7 mouse cellular contexts compared by ENCODE assay signal in genomic region chr11:96622782-96623181, GRCm38 (mm10).
DNase-seq lines count a peak whose midpoint lies in the region; ATAC-seq and TF ChIP-seq lines count a peak whose summit lies in the region.

No protein-coding gene starts in this region.

- no peak overlapping the region for H3K27ac ChIP-seq in CH12.LX (ENCODE audit: insufficient read depth, low read depth)
- no peak overlapping the region for H3K27ac ChIP-seq in intestine, embryonic 14.5 days (ENCODE audit: low read depth)
- no peak overlapping the region for H3K27ac ChIP-seq in stomach, postnatal 0 days (replicated peaks)

- TF ChIP-seq RAD21 in CH12.LX (IDR thresholded peaks at IDR 0.05; ENCODE audit: low read depth, low read length): peak; percentile 19

- no peak overlapping the region for H3K4me3 ChIP-seq in CH12.LX (replicated peaks in 1 of 3; ENCODE audit: low read depth in 2 of 3, low read length in 2 of 3, poor library complexity in 1 of 3)
- H3K4me3 ChIP-seq in intestine, embryonic 14.5 days (ENCODE audit: low read depth, low read length): no peak overlapping the region
- no peak overlapping the region for H3K4me3 ChIP-seq in stomach, postnatal 0 days (ENCODE audit: low read depth, low read length)

- peaks cover 0 to 9% of the 10 kb centered on the region in 2 experiments; a peak in 3 of 4 replicates for H3K4me1 ChIP-seq in CH12.LX (ENCODE audit: control insufficient read depth in 1 of 2, insufficient read depth in 2 of 2)
- peaks cover 8% of the 10 kb centered on the region; the same call in 1 of the 2 replicates for H3K4me1 ChIP-seq in intestine, embryonic 14.5 days (replicated peaks; ENCODE audit: control insufficient read depth, insufficient read depth, low read length)
- no peaks in the 10 kb centered on the region for H3K4me1 ChIP-seq in stomach, postnatal 0 days (replicated peaks; ENCODE audit: control insufficient read depth, insufficient read depth)

- dilution Hi-C loops in CH12.LX (cut with MboI; ENCODE audit: extremely low pct_ligation_motif_present, extremely low pct_unique_long_range_greater_than_20kb, low sequenced_read_pairs): no loop called here

- H3K4me2 ChIP-seq in CH12.LX (ENCODE audit: insufficient read depth, low read depth, poor library complexity, severe bottlenecking): peak overlapping the region; percentile 33
- no peak overlapping the region for H3K4me2 ChIP-seq in intestine, embryonic 14.5 days (ENCODE audit: low read length)
- no peak overlapping the region for H3K4me2 ChIP-seq in stomach, postnatal 0 days (replicated peaks; ENCODE audit: low read depth)

- no peak overlapping the region for H3K9ac ChIP-seq in CH12.LX (ENCODE audit: insufficient read depth, low read depth)
- no peak overlapping the region for H3K9ac ChIP-seq in intestine, embryonic 14.5 days (ENCODE audit: low read length)
- H3K9ac ChIP-seq in stomach, postnatal 0 days (ENCODE audit: low read length): no peak overlapping the region

- H3K79me2 ChIP-seq in CH12.LX (replicated peaks; ENCODE audit: control insufficient read depth, extremely low read depth, insufficient read depth, poor library complexity, severe bottlenecking): no peaks in the 10 kb centered on the region

- H3K36me3 ChIP-seq in CH12.LX (replicated peaks in 1 of 2; ENCODE audit: control insufficient read depth in 1 of 2, insufficient read depth in 1 of 2, low read length in 1 of 2): no peaks in the 10 kb centered on the region
- H3K36me3 ChIP-seq in intestine, embryonic 14.5 days (ENCODE audit: control insufficient read depth, insufficient read depth, low read length): no peaks in the 10 kb centered on the region
- H3K36me3 ChIP-seq in stomach, postnatal 0 days (ENCODE audit: control insufficient read depth, insufficient read depth, low read length): no peaks in the 10 kb centered on the region

- no peaks in the 10 kb centered on the region for H3K9me3 ChIP-seq in CH12.LX (replicated peaks; ENCODE audit: low read length)
- H3K9me3 ChIP-seq in intestine, embryonic 14.5 days (ENCODE audit: control insufficient read depth, low read length): no peaks in the 10 kb centered on the region
- no peaks in the 10 kb centered on the region for H3K9me3 ChIP-seq in stomach, postnatal 0 days (ENCODE audit: control insufficient read depth, low read length)

- ATAC-seq in intestine, embryonic 14.5 days (replicated peaks; ENCODE audit: low FRiP score, low TSS enrichment, low read depth): peak; percentile 36; the same call in 1 of the 2 replicates
- peak; percentile 97 for ATAC-seq in stomach, postnatal 0 days (ENCODE audit: low FRiP score, low TSS enrichment)

- TF ChIP-seq EP300 in CH12.LX (IDR thresholded peaks at IDR 0.05; ENCODE audit: low read length): no peak
- no peak for TF ChIP-seq EP300 in stomach, postnatal 0 days (optimal IDR thresholded peaks at IDR 0.05)

- DNase-seq in 3134 (ENCODE audit: extremely low read depth, insufficient read length, low spot score) (peak; percentile 68), CH12.LX (ENCODE audit: extremely low read depth) (peak; percentile 62)
- peak; percentile 81 for DNase-seq in embryo, embryonic 11 days
- no peak for DNase-seq in intestine, embryonic 14.5 days (ENCODE audit: low spot score)
- DNase-seq in lung, adult 18-20 months: peak; percentile 40 to 62
- peak; percentile 80 for DNase-seq in stomach, postnatal 0 days (ENCODE audit: low spot score)
- no peak for DNase-seq in cerebellum, postnatal 4 days (ENCODE audit: low spot score in 2 of 2)

- no peak for TF ChIP-seq POLR2A in CH12.LX (IDR thresholded peaks at IDR 0.05; ENCODE audit: low read depth, low read length)

- H3K27me3 ChIP-seq in CH12.LX (replicated peaks): peaks cover 30% of the 10 kb centered on the region
- H3K27me3 ChIP-seq in intestine, embryonic 14.5 days (replicated peaks; ENCODE audit: control insufficient read depth, insufficient read depth, low read length): no peaks in the 10 kb centered on the region; the same call in 1 of the 2 replicates
- H3K27me3 ChIP-seq in stomach, postnatal 0 days (ENCODE audit: control insufficient read depth, insufficient read depth, low read length): no peaks in the 10 kb centered on the region

- TF ChIP-seq CTCF in CH12.LX (conservative IDR thresholded peaks at IDR 0.05 in 1 of 2, IDR thresholded peaks at IDR 0.05 in 1 of 2; ENCODE audit: low read depth in 2 of 2, low read length in 2 of 2): peak in 1 of 2 experiments; percentile 80; a peak in 2 of 4 replicates
- peak; percentile 74 for TF ChIP-seq CTCF in stomach, postnatal 0 days (IDR thresholded peaks at IDR 0.05; ENCODE audit: low read depth)

- 16% methylated on average over 9 of the region's 9 CpGs for WGBS in intestine, embryonic 14.5 days
- 23% methylated on average over 9 of the region's 9 CpGs for WGBS in stomach, postnatal 0 days

- in situ Hi-C loops in CH12.LX (cut with MboI; ENCODE audit: low pct_ligation_motif_present, low pct_unique_long_range_greater_than_20kb, low sequenced_read_pairs): no loop called here

TF ChIP-seq in CH12.LX, 34 proteins besides CTCF, POLR2A, EP300 and RAD21:
- TF ChIP-seq CHD1 (IDR thresholded peaks at IDR 0.05; ENCODE audit: low read depth, low read length) (no peak), RCOR1 (conservative IDR thresholded peaks at IDR 0.05; ENCODE audit: low read depth, low read length) (no peak), ETS1 (conservative IDR thresholded peaks at IDR 0.05; ENCODE audit: low read depth, low read length) (no peak), TCF12 (IDR thresholded peaks at IDR 0.05; ENCODE audit: low read depth, low read length) (no peak), HCFC1 (IDR thresholded peaks at IDR 0.05; ENCODE audit: low read depth, low read length) (no peak), USF2 (conservative IDR thresholded peaks at IDR 0.05; ENCODE audit: low read depth, low read length) (no peak), MAFK (IDR thresholded peaks at IDR 0.05; ENCODE audit: insufficient replicate concordance, low read length) (no peak), ZNF384 (IDR thresholded peaks at IDR 0.05; ENCODE audit: low read depth, low read length) (no peak), NRF1 (IDR thresholded peaks at IDR 0.05; ENCODE audit: low read depth, low read length) (no peak), MXI1 (IDR thresholded peaks at IDR 0.05; ENCODE audit: low read depth, low read length) (0 out of 2 replicates have a peak, but pooled peaks have one; percentile 39), KAT2A (IDR thresholded peaks at IDR 0.05; ENCODE audit: insufficient replicate concordance, low read length) (no peak), E2F4 (IDR thresholded peaks at IDR 0.05; ENCODE audit: insufficient replicate concordance, low read depth, low read length) (no peak), BHLHE40 (IDR thresholded peaks at IDR 0.05; ENCODE audit: low read depth, low read length) (peak; percentile 94), JUND (conservative IDR thresholded peaks at IDR 0.05; ENCODE audit: low read depth, low read length) (no peak), MAX (IDR thresholded peaks at IDR 0.05; ENCODE audit: low read length) (no peak), MYC (IDR thresholded peaks at IDR 0.05; ENCODE audit: low read depth, low read length) (no peak), POLR2AphosphoS2 (IDR thresholded peaks at IDR 0.05; ENCODE audit: low read depth, low read length) (no peak), ZKSCAN1 (IDR thresholded peaks at IDR 0.05; ENCODE audit: borderline replicate concordance, low read depth, low read length) (no peak), IRF4 (IDR thresholded peaks at IDR 0.05; ENCODE audit: low read depth, low read length) (no peak; the same call in 1 of the 2 replicates), NELFE (IDR thresholded peaks at IDR 0.05; ENCODE audit: low read depth, low read length) (no peak), CHD2 (IDR thresholded peaks at IDR 0.05; ENCODE audit: low read length) (no peak), JUN (IDR thresholded peaks at IDR 0.05; ENCODE audit: insufficient read depth, low read depth, low read length) (no peak), UBTF (IDR thresholded peaks at IDR 0.05; ENCODE audit: low read depth, low read length) (no peak), MEF2A (IDR thresholded peaks at IDR 0.05; ENCODE audit: borderline replicate concordance, low read depth, low read length) (peak; percentile 25; the same call in 1 of the 2 replicates), USF1 (IDR thresholded peaks at IDR 0.05; ENCODE audit: low read depth, low read length) (no peak), SMC3 (IDR thresholded peaks at IDR 0.05; ENCODE audit: low read depth, low read length) (peak; percentile 36), SIN3A (IDR thresholded peaks at IDR 0.05; ENCODE audit: low read length) (no peak)

Comparison
In these comparisons a context has a peak if more than half of its experiments do, and no peak if none do; other contexts are left out.
1. DNase-seq: peak in 3134 (single experiment), CH12.LX (single experiment), embryo, embryonic 11 days (single experiment), lung, adult 18-20 months (2 of 2) and stomach, postnatal 0 days (single experiment); none in intestine, embryonic 14.5 days (single experiment) and cerebellum, postnatal 4 days (0 of 2).